Mouse (Mus musculus): ENCODE measurements at regions not wholly inside any gene's neighbourhood (a gene's known extent, or its start where the extent isn't known, plus 50 kb on each side); places are given as distances from the start of the nearest gene placed in this dataset.

GRCm38 (mm10) chr19:54174090-54175055 is 130.4 kb downstream of the Adra2a start:
- TF ChIP-seq POLR2A (IDR thresholded peaks at IDR 0.05; ENCODE audit: insufficient read length, low read depth) (no peak), CEBPB (IDR thresholded peaks at IDR 0.05; ENCODE audit: insufficient read depth, poor library complexity, severe bottlenecking) (no peak), USF1 (IDR thresholded peaks at IDR 0.05; ENCODE audit: low read depth) (no peak), TCF12 (IDR thresholded peaks at IDR 0.05; ENCODE audit: insufficient read depth, poor library complexity, severe bottlenecking) (no peak)

All from myocyte (in vitro differentiated cells).